ENCODE assay signal across 7 mouse cellular contexts in genomic region chr11:23305101-23305672, GRCm38 (mm10). TPM values are rescaled to one million over a fixed set of nuclear protein-coding genes. Genes with fewer than 3 reads are reported as not detected.
DNase-seq lines count a peak whose midpoint lies in the region; ATAC-seq and TF ChIP-seq lines count a peak whose summit lies in the region.
"Not testable (repeated sequence)": the region's sequence is repeated elsewhere in the genome, so short reads cannot be mapped to it uniquely, and the experiment has no call there.

No protein-coding gene starts in this region.

- not testable (repeated sequence) for H3K4me1 ChIP-seq in embryonic facial prominence, embryonic 12.5 days; heart, embryonic 10.5 days; limb, embryonic 14.5 days (ENCODE audit: control insufficient read depth, insufficient read depth, low read length)
- peaks cover 22% of the 10 kb centered on the region for H3K4me1 ChIP-seq in midbrain, embryonic 10.5 days

- H3K27ac ChIP-seq in embryonic facial prominence, embryonic 12.5 days = peak overlapping the region; percentile 99
- H3K27ac ChIP-seq in heart, embryonic 10.5 days = peak overlapping the region; percentile 99
- peak overlapping the region; percentile 99 for H3K27ac ChIP-seq in limb, embryonic 14.5 days (replicated peaks; ENCODE audit: low read depth, low read length)
- peak overlapping the region; percentile 98 for H3K27ac ChIP-seq in midbrain, embryonic 10.5 days (replicated peaks)

- not testable (repeated sequence) for TF ChIP-seq POLR2A in limb, embryonic 14.5 days (IDR thresholded peaks at IDR 0.05; ENCODE audit: borderline replicate concordance, extremely low read depth, insufficient read depth, insufficient read length)

- DNase-seq in NIH3T3 (ENCODE audit: low read depth) = peak; percentile 14
- DNase-seq in heart, embryonic 10.5 days (ENCODE audit: low spot score); limb, embryonic 14.5 days (ENCODE audit: low spot score); midbrain, embryonic 10.5 days (ENCODE audit: low spot score): not testable (repeated sequence)
- peak; percentile 44 for DNase-seq in induced T-regulatory cell, adult 2 months (ENCODE audit: low read depth)
- peak; percentile 23 for DNase-seq in retina, postnatal 1 day

- peak overlapping the region; percentile 46 for H3K4me2 ChIP-seq in embryonic facial prominence, embryonic 12.5 days (replicated peaks)
- peak overlapping the region; percentile 65 for H3K4me2 ChIP-seq in limb, embryonic 14.5 days (replicated peaks; ENCODE audit: low read depth, low read length, severe bottlenecking)

- WGBS in embryonic facial prominence, embryonic 12.5 days = 35% methylated on average over 10 of the region's 10 CpGs
- WGBS in heart, embryonic 10.5 days = 35% methylated on average over 10 of the region's 10 CpGs
- 41% methylated on average over 10 of the region's 10 CpGs for WGBS in limb, embryonic 14.5 days
- 41% methylated on average over 10 of the region's 10 CpGs for WGBS in midbrain, embryonic 10.5 days

- not testable (repeated sequence) for H3K9ac ChIP-seq in embryonic facial prominence, embryonic 12.5 days
- peak overlapping the region; percentile 93; the same call in 1 of the 2 replicates for H3K9ac ChIP-seq in limb, embryonic 14.5 days (ENCODE audit: low read depth, low read length, severe bottlenecking)

- H3K36me3 ChIP-seq in embryonic facial prominence, embryonic 12.5 days; heart, embryonic 10.5 days; limb, embryonic 14.5 days (ENCODE audit: control insufficient read depth, insufficient read depth, low read length); midbrain, embryonic 10.5 days: not testable (repeated sequence)

- H3K4me3 ChIP-seq in embryonic facial prominence, embryonic 12.5 days = peak overlapping the region; percentile 74
- peak overlapping the region; percentile 92 for H3K4me3 ChIP-seq in heart, embryonic 10.5 days
- H3K4me3 ChIP-seq in limb, embryonic 14.5 days (replicated peaks; ENCODE audit: low read length) = peak overlapping the region; percentile 97
- peak overlapping the region; percentile 70 for H3K4me3 ChIP-seq in midbrain, embryonic 10.5 days

- not testable (repeated sequence) for H3K9me3 ChIP-seq in embryonic facial prominence, embryonic 12.5 days; heart, embryonic 10.5 days; limb, embryonic 14.5 days (ENCODE audit: control insufficient read depth, low read length); midbrain, embryonic 10.5 days (replicated peaks)

- H3K27me3 ChIP-seq in embryonic facial prominence, embryonic 12.5 days; heart, embryonic 10.5 days (ENCODE audit: insufficient read depth, poor library complexity, severe bottlenecking); limb, embryonic 14.5 days (ENCODE audit: control insufficient read depth, insufficient read depth, low read length); midbrain, embryonic 10.5 days (ENCODE audit: low read depth, poor library complexity, severe bottlenecking): not testable (repeated sequence)

- not testable (repeated sequence) for ATAC-seq in embryonic facial prominence, embryonic 12.5 days (ENCODE audit: insufficient number of reproducible peaks, insufficient read depth, low FRiP score, low TSS enrichment); limb, embryonic 14.5 days (ENCODE audit: low FRiP score, low read depth)

RNA-seq across cellular contexts. Expression of gene Usp34, which starts 1.5 kb away (rescaled TPM):
- polyA plus RNA-seq in embryonic facial prominence, embryonic 12.5 days (2016; fragmentation: Nextera tagmentation; extraction: Ambion mirVana) = 30.5 and 30.7 TPM in 2 replicates
- polyA plus RNA-seq in heart, embryonic 10.5 days (2016; fragmentation: Nextera tagmentation; extraction: Ambion mirVana) = 17.8 and 20.8 TPM in 2 replicates
- 36.7 and 37.4 TPM in 2 replicates for polyA plus RNA-seq in limb, embryonic 14.5 days (2012; rRNA removed)
- 42.6 and 42.9 TPM in 2 replicates for polyA plus RNA-seq in limb, embryonic 14.5 days (2014; fragmentation: Nextera tagmentation; extraction: Ambion mirVana)
- polyA plus RNA-seq in midbrain, embryonic 10.5 days (2016; fragmentation: Nextera tagmentation; extraction: Ambion mirVana) = 19.6 and 22.0 TPM in 2 replicates

RNA-seq across cellular contexts. Expression of gene Xpo1, which starts 49.3 kb away (rescaled TPM):
- polyA plus RNA-seq in embryonic facial prominence, embryonic 12.5 days (2016; fragmentation: Nextera tagmentation; extraction: Ambion mirVana) = 177 and 182 TPM in 2 replicates
- 94.0 and 123 TPM in 2 replicates for polyA plus RNA-seq in heart, embryonic 10.5 days (2016; fragmentation: Nextera tagmentation; extraction: Ambion mirVana)
- polyA plus RNA-seq in limb, embryonic 14.5 days (2012; rRNA removed) = 88.8 and 105 TPM in 2 replicates
- polyA plus RNA-seq in limb, embryonic 14.5 days (2014; fragmentation: Nextera tagmentation; extraction: Ambion mirVana) = 113 and 120 TPM in 2 replicates
- 128 and 131 TPM in 2 replicates for polyA plus RNA-seq in midbrain, embryonic 10.5 days (2016; fragmentation: Nextera tagmentation; extraction: Ambion mirVana)
